Mouse (Mus musculus) right cerebral cortex, postnatal 10 days (tissue): ENCODE measurements at regions not wholly inside any gene's neighbourhood (a gene's known extent, or its start where the extent isn't known, plus 50 kb on each side); places are given as distances from the start of the nearest gene placed in this dataset.

ENCODE experiments used
- DNase-seq, 2 experiments: peaks; one replicate each; pipeline ENCODE4 v3.0.0; 2021; ENCODE audit warnings: low spot score in 2 of 2

DNA sequence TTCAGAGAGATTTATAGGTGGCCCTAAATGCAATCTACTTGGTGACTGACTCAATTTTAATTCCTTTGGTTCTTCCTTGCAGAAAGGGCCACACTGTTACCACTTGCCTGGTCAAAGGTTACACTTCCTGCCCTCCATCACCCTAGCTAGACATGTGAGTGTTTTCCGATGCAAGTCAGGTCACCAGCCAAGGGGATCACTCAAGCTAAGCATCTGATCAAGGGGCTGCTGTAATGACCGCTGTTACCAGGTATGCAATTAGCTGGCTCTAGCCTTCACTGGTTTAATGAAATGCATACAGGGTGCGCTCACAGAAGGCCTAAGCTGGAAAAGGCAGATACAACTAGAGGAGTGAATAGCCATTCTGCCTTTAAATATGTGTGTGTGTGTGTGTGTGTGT is 105.1 kb downstream of the Mtx2 start:
- no peak for DNase-seq

GRCm38 (mm10) chr2:74933190-74933589 is 107.6 kb downstream of the Mtx2 start:
- no peak for DNase-seq

DNA sequence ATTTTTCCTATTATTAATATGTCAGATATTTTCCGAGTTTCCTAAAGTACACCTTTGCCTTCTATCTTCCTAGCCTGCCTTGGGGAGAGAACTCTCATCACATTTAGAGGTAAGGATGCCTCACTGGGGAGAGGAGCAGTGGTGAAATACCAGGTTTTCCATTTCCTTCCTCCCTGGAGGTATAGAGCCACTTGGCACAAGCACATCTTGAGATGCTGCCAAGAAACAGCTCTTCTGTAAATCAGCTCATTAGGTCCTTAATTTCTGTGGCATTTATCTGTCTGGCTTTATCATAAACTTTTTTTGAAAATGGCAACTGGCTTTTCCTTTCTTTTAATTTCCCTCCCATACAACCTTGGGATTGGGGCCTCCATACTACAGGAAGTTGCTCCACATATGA is 108.2 kb downstream of the Mtx2 start:
- no peak for DNase-seq

DNA sequence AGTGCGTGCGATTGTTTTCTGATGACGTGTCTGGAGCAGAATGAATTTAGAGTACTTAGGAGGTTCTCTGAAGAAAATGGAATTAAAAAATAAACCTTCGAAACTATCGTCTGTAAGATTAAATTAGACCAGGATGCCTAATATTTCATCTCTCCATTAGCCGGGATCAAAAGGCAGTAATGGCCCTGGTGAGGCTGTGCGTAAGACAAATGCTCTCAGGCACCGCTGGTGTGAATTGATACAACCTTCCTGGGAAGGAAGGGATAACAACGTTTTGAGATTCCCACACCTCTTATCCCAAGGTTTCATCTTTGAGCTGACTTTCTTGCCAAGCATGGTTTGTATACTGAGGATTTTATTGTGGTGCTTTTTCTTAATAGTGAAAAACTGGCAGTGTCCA is 113.1 kb downstream of the Mtx2 start:
- no peak for DNase-seq

- no peak for DNase-seq
These were observed 116.4 kb downstream of the Mtx2 start for GRCm38 (mm10) chr2:74941966-74942365.

DNA sequence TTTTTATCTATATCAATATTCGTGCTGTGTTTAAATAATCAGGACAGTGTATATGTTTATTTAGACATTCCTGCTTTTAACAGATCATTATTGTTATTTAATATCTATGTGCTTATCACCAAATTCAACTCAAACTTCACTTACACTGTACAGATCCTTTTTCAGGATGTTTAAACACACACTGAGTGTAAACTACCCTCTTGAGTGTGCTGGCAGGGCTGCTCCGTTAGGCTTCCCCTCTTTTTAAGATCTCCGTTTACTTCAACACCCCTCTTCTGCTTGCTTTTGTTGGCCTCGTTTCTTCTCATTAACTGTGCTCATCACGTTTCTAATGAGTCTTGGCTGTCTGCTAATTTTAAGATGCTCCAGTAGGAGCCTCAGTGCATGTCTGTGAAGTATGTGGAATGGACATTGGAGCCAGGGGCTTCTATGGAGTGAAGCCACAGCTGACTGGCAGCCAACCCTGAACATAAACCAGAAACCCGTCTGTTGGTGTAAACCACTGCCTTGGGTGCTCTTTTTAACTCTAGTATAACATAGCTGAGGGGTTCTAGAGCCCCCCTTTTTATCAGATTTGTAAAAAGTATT is 117.1 kb downstream of the Mtx2 start:
- no peak for DNase-seq

DNA sequence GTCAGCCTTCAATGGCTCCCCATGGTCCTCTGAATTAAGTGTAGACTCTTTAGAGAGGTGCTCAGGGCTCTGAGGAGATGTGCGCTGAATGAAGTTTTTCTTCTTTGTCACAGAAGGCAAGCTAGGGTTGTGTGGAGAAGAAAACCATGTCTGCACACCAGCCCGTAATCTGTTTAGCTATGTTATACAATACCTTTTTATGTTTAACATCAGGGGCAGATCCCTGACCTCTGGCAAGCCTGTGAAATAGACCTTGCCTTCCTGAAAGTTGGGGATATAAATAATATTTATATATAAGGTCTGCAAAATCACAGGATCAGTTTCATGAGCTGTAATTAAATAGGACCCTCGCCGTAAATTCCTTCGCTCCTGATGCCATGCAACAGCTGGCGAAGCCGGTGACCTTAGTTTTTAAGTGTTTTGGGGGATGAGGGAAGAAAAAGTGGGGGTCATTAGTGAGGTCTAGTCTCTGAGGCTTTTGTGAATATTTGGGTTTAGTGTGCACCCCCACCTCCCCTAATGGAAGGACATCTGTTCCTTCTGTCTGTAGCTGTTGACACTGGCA is 119.7 kb downstream of the Mtx2 start:
- DNase-seq: no peak

DNA sequence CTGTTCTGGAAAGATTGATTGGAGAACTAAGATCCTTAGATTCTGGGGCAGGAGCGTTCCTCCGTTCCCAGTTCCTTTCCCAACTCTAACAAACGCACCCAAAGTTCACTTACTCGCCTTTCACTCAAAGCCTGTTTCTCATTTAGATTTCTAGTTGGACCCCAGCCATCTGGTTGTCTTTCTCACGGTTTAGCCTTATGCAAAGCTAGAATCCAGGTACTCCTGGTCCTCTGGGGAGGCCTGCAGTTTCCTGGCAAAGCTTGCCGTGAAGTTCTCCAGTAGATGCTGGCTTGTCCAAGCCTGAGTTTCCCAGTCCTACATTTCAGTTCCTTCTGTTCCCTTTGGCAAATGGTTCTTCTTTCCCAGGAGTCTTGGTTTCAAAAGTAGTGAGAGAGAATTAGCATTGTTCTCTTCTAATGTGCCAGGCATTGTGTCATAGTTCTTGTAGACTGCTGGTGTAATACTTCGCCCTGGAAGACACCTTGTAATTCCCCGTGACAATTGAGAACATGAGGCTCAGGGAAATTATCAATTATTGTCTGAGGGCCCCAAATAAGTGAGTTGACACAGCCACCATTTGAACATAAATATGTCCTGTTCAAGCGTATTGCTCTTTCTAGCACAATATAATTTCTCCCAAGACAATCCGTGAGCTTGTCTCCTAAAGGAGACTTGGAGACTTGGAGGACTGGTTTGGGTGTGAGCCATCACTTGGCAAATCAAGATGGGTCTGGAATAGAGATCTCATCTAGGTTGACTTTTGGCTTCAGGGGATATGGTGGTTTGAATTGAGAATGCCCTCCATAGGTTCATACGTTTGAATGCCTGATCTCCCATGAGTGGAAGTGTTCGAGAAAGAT is 126.0 kb downstream of the Mtx2 start:
- DNase-seq: no peak

- no peak for DNase-seq
These were observed 128.5 kb downstream of the Mtx2 start for GRCm38 (mm10) chr2:74954101-74954500.

DNA sequence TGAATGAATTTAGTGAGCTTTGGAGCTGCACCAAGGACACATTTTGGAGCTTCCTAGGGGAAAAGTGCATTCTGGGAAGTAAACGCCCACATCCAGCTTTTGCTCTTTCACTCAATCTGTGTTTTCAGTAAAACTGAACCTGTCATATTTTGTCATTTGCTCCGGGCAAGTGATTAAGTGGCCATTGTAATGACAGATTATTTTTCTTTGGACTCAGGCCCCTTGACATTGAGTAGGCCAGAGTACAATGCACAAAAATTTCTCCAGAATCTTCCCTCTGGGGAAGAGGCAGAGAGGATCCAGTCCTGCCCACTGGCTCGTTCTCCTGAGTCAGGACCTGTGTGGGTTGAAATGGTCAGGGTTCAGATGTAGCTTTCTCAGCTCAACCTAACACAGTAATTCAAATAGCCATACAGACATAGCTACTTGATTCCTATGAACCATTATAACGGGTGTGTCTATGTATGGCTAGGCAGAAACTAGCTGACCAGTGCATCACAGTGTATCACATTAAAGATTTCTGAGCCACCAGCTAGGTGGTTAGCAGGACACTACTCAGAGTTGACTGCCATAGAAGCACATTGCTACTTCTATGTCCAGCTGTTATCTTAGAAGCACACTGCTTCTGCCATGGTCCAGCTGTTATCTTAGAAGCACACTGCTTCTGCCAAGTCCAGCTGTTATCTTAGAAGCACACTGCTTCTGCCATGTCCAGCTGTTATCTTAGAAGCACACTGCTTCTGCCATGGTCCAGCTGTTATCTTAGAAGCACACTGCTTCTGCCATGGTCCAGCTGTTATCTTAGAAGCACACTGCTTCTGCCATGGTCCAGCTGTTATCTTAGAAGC is 129.9 kb downstream of the Mtx2 start:
- DNase-seq: no peak

GRCm38 (mm10) chr2:74956129-74956450 is 130.5 kb downstream of the Mtx2 start:
- no peak for DNase-seq

GRCm38 (mm10) chr2:74956556-74956955 is 131.0 kb downstream of the Mtx2 start:
- DNase-seq: no peak

DNA sequence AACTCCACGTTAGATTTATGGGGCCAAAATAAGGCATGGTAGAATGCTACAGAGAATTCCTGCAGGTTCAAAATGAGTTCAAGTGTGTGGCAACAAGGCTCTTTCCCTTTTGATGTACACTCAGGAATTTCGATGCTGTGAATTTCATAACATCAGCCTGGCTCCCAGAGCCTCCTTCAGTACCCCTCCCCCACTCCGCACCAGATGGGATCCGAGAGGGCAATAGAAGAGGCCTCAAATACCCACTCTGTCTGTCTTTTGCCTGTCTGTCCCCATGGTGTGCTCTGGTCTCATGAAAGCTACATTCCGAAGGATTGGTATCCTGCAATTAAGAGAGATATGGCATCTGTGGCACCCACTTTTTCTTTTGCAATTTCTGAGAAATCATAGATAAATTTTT is 134.3 kb downstream of the Mtx2 start:
- no peak for DNase-seq

GRCm38 (mm10) chr2:74962416-74962815 is 136.8 kb downstream of the Mtx2 start:
- DNase-seq: no peak

- DNase-seq: peak; percentile 75 to 84
These were observed 138.8 kb downstream of the Mtx2 start for GRCm38 (mm10) chr2:74964360-74964759.

GRCm38 (mm10) chr2:74964980-74965379 is 139.4 kb downstream of the Mtx2 start:
- DNase-seq: no peak

DNA sequence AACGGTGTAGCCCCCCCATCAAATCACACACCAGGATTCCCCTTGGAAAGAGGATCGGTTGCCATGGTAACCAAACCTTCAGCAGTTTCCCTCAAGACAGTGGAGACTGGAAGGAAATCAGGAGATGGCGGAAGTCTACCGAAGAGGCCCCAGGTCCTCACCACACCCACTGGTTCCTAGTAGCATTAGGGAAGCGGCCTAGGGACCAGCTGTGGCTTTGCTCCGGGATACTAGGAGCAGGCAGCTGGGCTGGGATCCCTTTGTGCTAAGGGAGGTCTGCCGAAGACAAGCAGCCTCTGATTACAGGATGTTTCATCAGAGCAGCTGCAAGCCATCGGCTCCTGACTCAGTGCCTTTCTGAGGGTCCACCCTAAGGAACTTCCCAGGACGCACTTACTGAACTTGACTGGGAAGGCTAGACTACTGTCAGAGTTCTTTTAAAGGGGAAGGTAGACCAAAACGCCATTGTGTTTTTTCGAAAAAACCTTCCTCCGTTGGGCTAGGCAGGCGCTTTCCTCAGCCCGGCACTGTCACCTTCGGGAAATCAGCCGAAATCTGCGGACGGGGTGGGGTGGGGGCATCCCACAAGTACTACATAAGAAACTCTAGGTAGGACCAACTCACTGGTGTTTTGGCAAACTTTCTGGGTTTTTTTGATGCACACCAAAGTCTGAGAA is 139.9 kb downstream of the Mtx2 start:
- peak; percentile 52 to 69 for DNase-seq

DNA sequence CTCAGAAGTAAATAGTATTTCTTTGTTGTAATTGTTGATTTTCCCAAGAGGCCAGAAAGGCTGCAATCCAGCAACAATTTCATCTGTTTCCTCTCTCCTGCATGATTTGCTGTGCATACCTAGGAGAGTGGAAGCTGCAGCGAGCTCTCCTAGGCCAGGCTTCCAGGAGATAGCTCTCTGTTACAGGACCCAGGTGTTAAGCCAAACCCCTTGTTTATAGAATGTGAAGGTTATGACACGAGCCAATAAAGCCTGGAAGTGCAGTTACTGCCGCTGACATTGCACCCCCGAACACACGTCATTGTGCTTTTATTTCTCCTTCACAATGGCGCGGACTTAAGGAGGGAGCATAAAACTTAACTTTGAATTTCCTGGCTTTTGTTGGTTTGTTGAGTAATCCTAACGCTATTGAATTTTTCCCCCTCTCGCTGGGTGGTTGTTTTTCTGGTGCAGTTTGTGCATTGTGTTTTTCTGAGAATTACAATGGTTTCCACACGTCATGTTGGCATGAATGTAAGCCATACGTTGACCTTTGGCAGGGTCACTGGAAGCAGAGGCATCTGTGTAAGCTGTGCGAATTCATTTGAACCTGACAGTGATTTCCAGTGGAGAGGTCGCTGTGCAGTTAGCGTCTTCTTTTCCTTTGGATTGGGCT is 145.1 kb downstream of the Mtx2 start:
- no peak for DNase-seq

GRCm38 (mm10) chr2:74973386-74973785 is 147.8 kb downstream of the Mtx2 start:
- DNase-seq: no peak

- peak; percentile 34 to 61 for DNase-seq
These were observed 149.2 kb downstream of the Mtx2 start for GRCm38 (mm10) chr2:74974595-74975325.

- no peak for DNase-seq
These were observed 151.7 kb downstream of the Mtx2 start for GRCm38 (mm10) chr2:74977348-74977747.
